Mouse (Mus musculus) right cerebral cortex, adult 18-20 months (tissue): ENCODE results near the gene Adat1.
A peak's percentile ranks its signal among the peaks of the same experiment; 100 is the strongest.

Source experiments
- DNase-seq: peaks from one replicate; pipeline ENCODE4 v3.0.0; 2022; ENCODE audit warnings: mixed read lengths

Adat1 gene

GRCm38 (mm10) chr8:111967246-111967870, 24.7 kb downstream of the Adat1 start:
- no peak for DNase-seq

GRCm38 (mm10) chr8:111964849-111965561, 27.1 kb downstream of the Adat1 start:
- DNase-seq = no peak

GRCm38 (mm10) chr8:111964351-111964750, 27.8 kb downstream of the Adat1 start:
- DNase-seq = peak; percentile 18

- no peak for DNase-seq
Measured at GRCm38 (mm10) chr8:111963546-111963945, 28.6 kb downstream of the Adat1 start.

- no peak for DNase-seq
Measured at GRCm38 (mm10) chr8:111963091-111963490, 29.0 kb downstream of the Adat1 start.

GRCm38 (mm10) chr8:111962589-111962988, 29.5 kb downstream of the Adat1 start:
- no peak for DNase-seq

- DNase-seq = peak; percentile 8
Measured at GRCm38 (mm10) chr8:111961330-111961729, 30.8 kb downstream of the Adat1 start.

GRCm38 (mm10) chr8:111960591-111961321, 31.3 kb downstream of the Adat1 start:
- no peak for DNase-seq

GRCm38 (mm10) chr8:111957231-111957630, 34.9 kb downstream of the Adat1 start:
- no peak for DNase-seq

GRCm38 (mm10) chr8:111955879-111956278, 36.2 kb downstream of the Adat1 start:
- no peak for DNase-seq

GRCm38 (mm10) chr8:111954844-111955594, 37.1 kb downstream of the Adat1 start:
- DNase-seq = no peak

- DNase-seq = no peak
Measured at GRCm38 (mm10) chr8:111951936-111952335, 40.2 kb downstream of the Adat1 start.

GRCm38 (mm10) chr8:111951317-111951716, 40.8 kb downstream of the Adat1 start:
- peak; percentile 79 for DNase-seq

GRCm38 (mm10) chr8:111950846-111951245, 41.3 kb downstream of the Adat1 start:
- DNase-seq = no peak

- no peak for DNase-seq
Measured at GRCm38 (mm10) chr8:111947954-111948353, 44.1 kb downstream of the Adat1 start.

- DNase-seq = no peak
Measured at GRCm38 (mm10) chr8:111947144-111947543, 45.0 kb downstream of the Adat1 start.

GRCm38 (mm10) chr8:111943544-111943943, 48.6 kb downstream of the Adat1 start:
- no peak for DNase-seq

GRCm38 (mm10) chr8:111941101-111941454, 51.0 kb downstream of the Adat1 start:
- DNase-seq = no peak

GRCm38 (mm10) chr8:111940171-111941100, 51.7 kb downstream of the Adat1 start, which contains the start of gene Gabarapl2:
Gabarapl2 (plus strand) TSS chr8:111940703.
- DNase-seq = peak; percentile 99

- DNase-seq = no peak
Measured at GRCm38 (mm10) chr8:111939516-111940142, 52.5 kb downstream of the Adat1 start.
